Comparison of ENCODE assay signal across 9 mouse cellular contexts in genomic region chr1:90486349-90486839, GRCm38 (mm10).
DNase-seq lines count a peak whose midpoint lies in the region; ATAC-seq lines count a peak whose summit lies in the region.
"Had no signal": no experiment of that assay in that cellular context is flagged by ENCODE, and none has a peak within 500 bp of the region (broad histone marks: within the 10 kb centered on the region; RNA-seq: fewer than 3 reads in every experiment).

No protein-coding gene starts in this region.

- ATAC-seq in midbrain, embryonic 13.5 days: peak; percentile 62
- peak; percentile 78; the same call in 1 of the 2 replicates for ATAC-seq in hindbrain, embryonic 15.5 days (ENCODE audit: low FRiP score, low read depth)
- ATAC-seq: Patski had no signal

- no peaks in the 10 kb centered on the region for H3K9me3 ChIP-seq in midbrain, embryonic 13.5 days
- no peaks in the 10 kb centered on the region for H3K9me3 ChIP-seq in midbrain, embryonic 10.5 days (replicated peaks)
- no peaks in the 10 kb centered on the region for H3K9me3 ChIP-seq in hindbrain, embryonic 15.5 days
- H3K9me3 ChIP-seq: limb, embryonic 13.5 days had no signal

- DNase-seq in midbrain, embryonic 10.5 days (ENCODE audit: low spot score): no peak
- peak; percentile 65 to 70 for DNase-seq in cerebellum, postnatal 14 days
- peak; percentile 18 for DNase-seq in right cerebral cortex, postnatal 25 days
- DNase-seq in heart, adult 18-20 months: no peak
- DNase-seq in adipocyte (ENCODE audit: low spot score): no peak

- H3K27ac ChIP-seq in midbrain, embryonic 13.5 days: no peak overlapping the region
- H3K27ac ChIP-seq in midbrain, embryonic 10.5 days (replicated peaks): no peak overlapping the region
- no peak overlapping the region for H3K27ac ChIP-seq in hindbrain, embryonic 15.5 days (replicated peaks)
- H3K27ac ChIP-seq: limb, embryonic 13.5 days had no signal

- no peak overlapping the region for H3K9ac ChIP-seq in midbrain, embryonic 13.5 days (replicated peaks)
- no peak overlapping the region for H3K9ac ChIP-seq in hindbrain, embryonic 15.5 days
- H3K9ac ChIP-seq: limb, embryonic 13.5 days had no signal

- no peaks in the 10 kb centered on the region for H3K4me1 ChIP-seq in midbrain, embryonic 13.5 days (replicated peaks)
- H3K4me1 ChIP-seq in midbrain, embryonic 10.5 days: peaks cover 6% of the 10 kb centered on the region
- H3K4me1 ChIP-seq in hindbrain, embryonic 15.5 days (replicated peaks): peaks cover 6% of the 10 kb centered on the region; the same call in 1 of the 2 replicates

- WGBS in midbrain, embryonic 13.5 days: 60% methylated on average over 11 of the region's 11 CpGs
- 92% methylated on average over 11 of the region's 11 CpGs for WGBS in midbrain, embryonic 10.5 days
- 32% methylated on average over 11 of the region's 11 CpGs for WGBS in hindbrain, embryonic 15.5 days

- H3K4me2 ChIP-seq in midbrain, embryonic 13.5 days (replicated peaks): no peak overlapping the region
- H3K4me2 ChIP-seq in hindbrain, embryonic 15.5 days: no peak overlapping the region
- H3K4me2 ChIP-seq: limb, embryonic 13.5 days had no signal

- H3K4me3 ChIP-seq in midbrain, embryonic 13.5 days (replicated peaks): no peak overlapping the region
- H3K4me3 ChIP-seq in midbrain, embryonic 10.5 days: no peak overlapping the region
- H3K4me3 ChIP-seq in hindbrain, embryonic 15.5 days: no peak overlapping the region
- H3K4me3 ChIP-seq: limb, embryonic 13.5 days had no signal

- no peaks in the 10 kb centered on the region for H3K27me3 ChIP-seq in midbrain, embryonic 13.5 days
- no peaks in the 10 kb centered on the region; the same call in 1 of the 2 replicates for H3K27me3 ChIP-seq in midbrain, embryonic 10.5 days (ENCODE audit: low read depth, poor library complexity, severe bottlenecking)
- H3K27me3 ChIP-seq in hindbrain, embryonic 15.5 days: no peaks in the 10 kb centered on the region
- H3K27me3 ChIP-seq: limb, embryonic 13.5 days; Patski had no signal

- H3K36me3 ChIP-seq in midbrain, embryonic 13.5 days: no peaks in the 10 kb centered on the region
- no peaks in the 10 kb centered on the region for H3K36me3 ChIP-seq in midbrain, embryonic 10.5 days
- H3K36me3 ChIP-seq in hindbrain, embryonic 15.5 days: no peaks in the 10 kb centered on the region
- H3K36me3 ChIP-seq: limb, embryonic 13.5 days had no signal

Comparison
In these comparisons a context has a peak if more than half of its experiments do, and no peak if none do; other contexts are left out.
1. DNase-seq: peak in cerebellum, postnatal 14 days (2 of 2) and right cerebral cortex, postnatal 25 days (single experiment); none in midbrain, embryonic 10.5 days (single experiment), heart, adult 18-20 months (0 of 2) and adipocyte (single experiment).